Mouse (Mus musculus): ENCODE measurements around the gene Col4a6. TPM values are rescaled to one million over a fixed set of nuclear protein-coding genes. Genes with fewer than 3 reads are reported as not detected.

The Col4a6 gene
- total RNA-seq, 2 experiments from 2014 or later = 1.7 to 1.9 TPM

Other genes starting within 250 kb of the Col4a6 start
- 1 to 10 TPM; 5.9 to 6.6 TPM for gene Col4a5, start 1.3 kb upstream of the Col4a6 start, total RNA-seq (2021)

All from left cerebral cortex, postnatal 10 days (tissue).